Mouse (Mus musculus): Measurements from ENCODE around the gene Cxcr5.

The Cxcr5 gene

GRCm38 (mm10) chr9:44539816-44540421 lies 21.8 kb downstream of the Cxcr5 start:
- no peak for DNase-seq (ENCODE audit: extremely low read depth, low read depth)

DNA sequence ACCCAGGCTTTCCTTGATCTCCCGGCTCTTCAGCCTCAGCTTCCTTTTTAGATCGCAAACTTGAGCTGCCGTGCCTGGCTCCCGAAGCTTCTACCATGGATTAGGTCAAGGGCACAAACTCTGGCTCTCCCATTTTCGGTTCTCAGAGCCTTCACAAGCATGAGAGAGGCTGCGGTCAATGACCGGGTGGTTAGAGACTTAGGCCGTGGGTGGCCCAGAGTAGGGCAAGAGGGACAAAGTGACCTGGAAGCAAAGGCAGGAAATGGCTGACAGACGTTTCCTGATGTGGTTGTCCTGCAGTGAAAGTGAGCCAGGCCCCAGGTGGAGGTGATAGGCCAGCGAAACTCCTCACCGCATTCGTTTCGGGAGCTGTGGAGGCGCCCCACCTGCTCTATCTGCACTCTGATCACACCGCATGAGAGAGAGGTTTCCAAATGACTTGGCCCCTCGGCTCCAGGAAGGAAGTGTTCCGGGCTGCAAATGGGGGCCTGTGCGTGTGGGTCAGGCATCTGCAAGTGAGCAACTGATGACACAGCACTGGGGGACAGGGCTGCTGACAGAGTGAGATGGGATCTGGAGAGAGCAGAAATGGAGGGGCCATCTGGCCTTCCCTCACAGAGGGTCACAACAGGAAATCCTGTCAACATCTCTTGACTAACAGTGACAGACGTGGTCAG lies 23.9 kb downstream of the Cxcr5 start:
- no peak for DNase-seq (ENCODE audit: extremely low read depth, low read depth)

GRCm38 (mm10) chr9:44532991-44533580 lies 28.6 kb downstream of the Cxcr5 start:
- DNase-seq (ENCODE audit: extremely low read depth, low read depth) = no peak

DNA sequence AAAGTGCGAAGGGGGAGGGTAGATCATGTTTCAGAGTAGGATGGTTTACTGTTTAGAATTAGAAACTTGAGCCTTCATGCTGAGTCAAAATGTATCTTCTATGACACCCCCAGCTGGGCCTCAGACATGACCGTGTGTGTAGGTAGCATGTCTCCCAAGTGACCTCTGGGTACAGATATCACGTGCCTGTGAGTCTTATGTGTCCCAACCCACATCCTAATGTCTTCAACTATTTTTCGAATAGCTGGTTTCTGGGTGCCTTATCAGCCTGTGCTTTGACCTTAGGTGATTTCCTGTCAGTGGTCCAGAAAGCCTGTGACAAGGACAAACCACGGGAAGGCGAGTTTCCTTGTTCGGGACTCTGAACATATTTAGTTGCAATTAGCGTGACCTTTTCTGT lies 33.3 kb downstream of the Cxcr5 start:
- no peak for DNase-seq (ENCODE audit: extremely low read depth, low read depth)

- DNase-seq (ENCODE audit: extremely low read depth, low read depth) = no peak
Measured at GRCm38 (mm10) chr9:44526337-44527112, 35.2 kb downstream of the Cxcr5 start.

DNA sequence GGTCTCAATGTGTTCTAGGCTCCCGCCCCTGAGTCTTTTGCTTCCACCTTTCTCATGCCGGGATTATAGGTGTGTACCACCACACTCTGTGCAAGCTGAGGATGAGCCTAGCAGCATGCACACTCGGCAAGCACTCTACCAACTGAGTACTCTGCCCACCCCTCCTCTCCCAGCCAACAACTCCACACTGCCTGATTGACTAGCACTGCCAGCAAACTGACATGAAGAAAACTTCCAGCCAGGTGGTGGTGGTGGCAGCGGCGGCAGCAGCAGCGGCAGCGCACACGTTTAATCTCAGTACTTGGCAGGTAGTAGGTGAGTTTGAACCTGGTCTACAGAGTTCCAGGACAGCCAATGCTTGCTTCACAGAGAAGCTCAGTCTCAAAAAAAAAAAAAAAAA lies 36.1 kb downstream of the Cxcr5 start:
- no peak for DNase-seq (ENCODE audit: extremely low read depth, low read depth)

- DNase-seq (ENCODE audit: extremely low read depth, low read depth) = no peak
Measured at GRCm38 (mm10) chr9:44525001-44525400, 36.7 kb downstream of the Cxcr5 start.

DNA sequence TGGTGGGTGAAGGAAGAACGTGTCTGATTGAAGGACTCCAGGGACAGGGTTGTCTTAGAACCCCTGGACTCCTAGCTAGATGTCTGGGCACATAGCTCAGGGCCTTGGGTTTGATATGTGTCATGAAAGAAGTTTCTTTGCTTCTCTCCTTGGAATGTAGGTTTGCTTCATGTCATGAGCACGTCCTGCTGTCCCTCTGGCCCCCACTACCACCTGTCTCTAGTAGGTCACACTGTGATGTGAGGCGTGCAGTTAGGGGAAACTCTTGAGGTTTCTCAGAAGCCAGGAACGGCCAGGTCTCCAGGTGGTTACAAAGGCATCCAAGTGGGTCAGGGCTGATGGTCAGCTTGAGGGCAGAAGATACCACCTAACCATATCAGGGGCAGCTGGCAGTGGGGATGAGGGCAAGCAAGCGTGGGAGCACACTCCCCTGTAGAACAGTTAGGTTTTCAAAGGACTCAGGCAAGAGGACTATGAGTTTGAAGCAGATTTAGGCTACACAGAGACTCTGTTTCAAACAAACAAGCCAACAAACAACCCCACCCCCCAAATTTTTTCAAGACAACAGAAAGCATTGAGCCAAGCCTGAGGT lies 37.3 kb downstream of the Cxcr5 start:
- DNase-seq (ENCODE audit: extremely low read depth, low read depth) = no peak

- no peak for DNase-seq (ENCODE audit: extremely low read depth, low read depth)
Measured at GRCm38 (mm10) chr9:44523686-44524085, 38.0 kb downstream of the Cxcr5 start.

GRCm38 (mm10) chr9:44521927-44522326 lies 39.8 kb downstream of the Cxcr5 start:
- DNase-seq (ENCODE audit: extremely low read depth, low read depth) = no peak

DNA sequence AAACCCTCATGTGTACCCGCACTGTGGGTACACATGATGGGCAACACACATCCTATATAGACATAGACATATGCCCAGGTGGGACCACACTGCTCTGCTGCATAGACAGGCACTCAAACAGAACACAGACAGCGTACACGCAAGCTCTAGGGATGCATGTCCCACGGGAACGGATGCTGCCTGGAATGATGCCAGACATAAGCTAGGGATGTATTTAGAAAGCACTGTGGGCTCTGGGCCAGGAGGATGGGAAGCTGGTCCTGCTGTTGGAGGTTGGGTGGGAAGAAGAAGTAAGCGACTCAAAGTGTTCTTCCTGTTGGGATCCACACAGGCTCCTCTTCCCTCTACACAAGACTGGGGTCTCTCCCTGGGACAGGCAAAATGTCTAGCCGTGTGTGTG lies 43.6 kb downstream of the Cxcr5 start:
- no peak for DNase-seq (ENCODE audit: extremely low read depth, low read depth)

DNA sequence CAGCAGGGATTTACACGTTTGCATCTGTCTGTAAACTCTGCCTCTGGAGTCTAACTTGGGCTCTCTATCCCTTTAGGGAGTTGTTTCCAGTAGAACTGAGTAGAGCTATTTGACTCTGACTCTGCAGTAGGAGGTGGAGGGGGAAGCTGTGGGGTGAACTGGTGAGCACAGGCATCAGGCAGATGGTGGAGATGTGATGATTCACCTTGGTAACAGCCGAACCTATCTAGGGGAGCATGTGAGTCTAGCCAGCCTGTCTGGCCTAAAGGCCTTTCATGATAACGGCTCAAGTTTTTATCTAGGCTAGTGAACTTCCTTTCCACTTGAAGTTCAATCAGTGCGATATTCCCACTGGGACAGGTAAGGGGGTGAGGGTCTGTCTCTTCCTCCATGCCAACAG lies 44.3 kb downstream of the Cxcr5 start:
- no peak for DNase-seq (ENCODE audit: extremely low read depth, low read depth)

DNA sequence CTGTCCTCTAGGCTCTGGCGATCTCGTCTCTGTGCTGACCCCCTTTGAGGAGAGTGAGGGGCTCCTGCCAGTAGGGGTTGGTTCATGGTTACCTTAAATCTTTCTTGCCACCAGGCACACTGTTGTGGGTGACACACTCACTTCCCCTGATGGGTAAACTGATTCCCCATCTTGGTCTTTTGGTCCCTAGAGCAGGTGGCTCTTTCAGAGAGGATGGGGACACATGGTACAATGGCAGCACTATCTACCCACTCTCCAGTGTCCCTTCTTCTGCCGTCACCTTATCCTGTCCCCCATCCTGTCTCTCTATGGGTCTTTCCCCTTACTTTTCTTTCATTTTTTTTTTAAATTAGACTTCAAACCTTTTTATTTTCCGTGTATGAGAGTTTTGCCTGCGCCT lies 45.8 kb downstream of the Cxcr5 start:
- no peak for DNase-seq (ENCODE audit: extremely low read depth, low read depth)

DNA sequence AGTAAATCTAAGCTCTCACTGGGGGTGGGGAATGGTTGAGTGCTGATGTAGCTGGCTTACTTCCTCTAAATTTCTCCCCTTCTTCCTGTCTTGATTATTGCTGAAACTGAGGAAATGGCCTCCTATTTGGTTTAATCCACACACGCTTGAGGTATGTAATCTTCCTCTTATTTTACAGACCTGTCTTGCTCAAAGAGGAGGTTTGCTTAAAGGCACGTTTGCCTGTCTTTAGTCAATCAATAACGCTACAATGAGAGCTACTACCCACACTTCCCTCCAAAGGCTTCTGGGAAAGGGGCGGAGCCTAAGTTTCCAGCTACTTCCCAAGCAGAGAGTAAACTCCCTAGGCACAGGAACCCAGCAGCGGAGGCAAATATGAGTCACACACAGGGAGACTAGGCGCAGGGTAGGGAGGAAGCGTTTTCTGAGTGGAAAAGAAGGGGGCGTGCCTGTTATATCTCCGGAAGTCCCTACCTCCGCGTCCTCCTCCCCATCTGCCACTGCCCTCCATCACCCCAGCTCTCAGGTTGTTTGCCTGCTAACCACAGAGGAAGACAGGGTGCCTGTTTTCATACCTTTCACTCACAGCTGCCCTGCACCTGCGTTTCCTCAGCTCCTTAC lies 46.4 kb downstream of the Cxcr5 start:
- no peak for DNase-seq (ENCODE audit: extremely low read depth, low read depth)

- no peak for DNase-seq (ENCODE audit: extremely low read depth, low read depth)
Measured at GRCm38 (mm10) chr9:44514147-44514546, 47.5 kb downstream of the Cxcr5 start.

DNA sequence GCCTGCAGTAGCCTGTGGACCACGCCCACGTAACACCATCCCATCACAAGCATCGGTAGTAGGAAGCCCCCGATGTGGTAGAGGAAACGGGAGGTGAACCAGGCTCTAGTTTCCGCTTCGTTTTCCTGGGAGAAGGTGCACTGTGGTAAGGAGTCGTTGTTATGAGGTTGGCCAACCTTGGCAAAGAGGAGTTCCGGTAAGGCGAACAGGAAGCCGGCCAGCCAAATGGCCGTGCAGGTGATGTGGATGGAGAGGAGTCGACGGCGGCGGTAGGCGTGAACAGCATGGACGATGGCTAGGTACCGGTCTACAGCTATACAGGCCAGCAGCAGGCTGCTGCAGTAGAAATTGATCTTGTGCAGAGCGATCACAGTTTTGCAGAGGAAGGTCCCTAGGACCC lies 48.1 kb downstream of the Cxcr5 start:
- DNase-seq (ENCODE audit: extremely low read depth, low read depth) = no peak

DNA sequence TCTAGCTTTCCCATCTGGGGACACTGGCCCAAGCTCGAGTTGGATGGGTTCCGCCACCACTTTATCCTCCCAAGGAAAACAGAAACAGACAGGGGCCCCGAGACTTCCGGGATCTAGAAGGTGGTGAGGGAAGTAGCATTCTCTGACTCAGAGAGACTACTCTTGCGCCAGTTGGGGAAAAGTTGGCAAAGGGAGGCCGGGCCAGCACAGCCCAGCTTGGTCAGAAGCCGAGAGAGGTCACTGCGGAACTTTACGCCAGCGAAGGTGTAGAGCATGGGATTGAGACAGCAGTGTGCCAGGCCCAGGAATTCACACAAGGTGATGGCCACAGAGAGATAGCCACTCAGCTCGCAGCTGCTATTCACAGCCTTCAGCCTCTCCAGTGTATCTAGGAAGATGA lies 48.6 kb downstream of the Cxcr5 start:
- DNase-seq (ENCODE audit: extremely low read depth, low read depth) = no peak

DNA sequence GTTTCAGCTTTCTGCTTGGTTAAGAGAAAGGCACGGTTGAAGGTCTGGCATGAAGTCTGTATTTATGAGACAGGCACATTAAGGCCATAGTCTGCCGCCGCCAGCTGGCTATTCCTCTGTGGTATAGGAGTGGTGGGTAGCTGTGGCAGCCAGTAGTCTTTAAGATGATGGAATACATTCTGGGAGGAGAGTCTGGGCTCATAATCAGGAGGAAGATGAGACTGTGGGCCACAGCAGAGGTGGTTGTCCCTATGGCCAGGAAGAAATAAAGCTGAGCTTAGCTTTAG lies 49.0 kb downstream of the Cxcr5 start:
- DNase-seq (ENCODE audit: extremely low read depth, low read depth) = no peak

- DNase-seq (ENCODE audit: extremely low read depth, low read depth) = peak; percentile 55
Measured at GRCm38 (mm10) chr9:44511935-44512716, 49.6 kb downstream of the Cxcr5 start.

- no peak for DNase-seq (ENCODE audit: extremely low read depth, low read depth)
Measured at GRCm38 (mm10) chr9:44510872-44511601, 50.6 kb downstream of the Cxcr5 start.
